Mouse (Mus musculus) 416B (cell line): ENCODE data around the gene Mtor.

Source experiments
- DNase-seq: peaks from one replicate; pipeline ENCODE4 v3.0.0; 2011; ENCODE audit warnings: low read depth

The Mtor gene

DNA sequence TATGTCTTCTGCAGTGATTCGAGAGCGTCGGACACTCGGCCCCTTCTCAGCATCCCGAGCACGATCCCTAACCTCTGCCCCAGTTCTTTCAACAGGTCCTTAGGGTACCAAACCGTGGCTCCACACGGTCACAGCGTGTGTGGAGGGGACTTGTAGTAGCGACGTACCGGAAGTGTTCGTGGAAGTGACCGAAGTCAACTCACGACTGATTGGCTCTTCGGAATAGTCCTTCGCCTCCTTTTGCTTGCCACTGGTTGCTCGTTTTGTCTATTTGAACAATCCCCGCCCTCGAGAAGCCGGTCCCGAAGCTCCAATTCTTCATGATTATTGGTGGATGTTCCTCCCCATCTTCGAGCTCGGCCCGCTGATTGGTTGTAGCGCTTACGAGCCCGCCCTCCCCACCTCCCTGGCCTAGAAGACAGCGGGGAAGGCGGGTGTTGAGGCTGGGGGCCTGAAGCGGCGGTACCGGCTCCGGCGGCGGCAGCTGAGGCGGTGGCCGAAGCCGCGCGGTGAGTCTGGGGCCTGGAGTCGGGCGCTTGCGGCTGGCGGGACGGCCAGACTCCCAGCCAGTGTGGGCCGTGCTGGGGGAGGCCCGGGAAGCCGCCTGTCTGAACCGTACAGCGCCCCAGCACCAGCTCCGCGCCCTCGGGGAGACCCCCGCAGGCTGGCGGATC is at the start of gene Mtor:
TSS of gene Mtor (plus strand) at position 433 of the 674 bp plus-strand sequence.
- DNase-seq = peak; percentile 99

DNA sequence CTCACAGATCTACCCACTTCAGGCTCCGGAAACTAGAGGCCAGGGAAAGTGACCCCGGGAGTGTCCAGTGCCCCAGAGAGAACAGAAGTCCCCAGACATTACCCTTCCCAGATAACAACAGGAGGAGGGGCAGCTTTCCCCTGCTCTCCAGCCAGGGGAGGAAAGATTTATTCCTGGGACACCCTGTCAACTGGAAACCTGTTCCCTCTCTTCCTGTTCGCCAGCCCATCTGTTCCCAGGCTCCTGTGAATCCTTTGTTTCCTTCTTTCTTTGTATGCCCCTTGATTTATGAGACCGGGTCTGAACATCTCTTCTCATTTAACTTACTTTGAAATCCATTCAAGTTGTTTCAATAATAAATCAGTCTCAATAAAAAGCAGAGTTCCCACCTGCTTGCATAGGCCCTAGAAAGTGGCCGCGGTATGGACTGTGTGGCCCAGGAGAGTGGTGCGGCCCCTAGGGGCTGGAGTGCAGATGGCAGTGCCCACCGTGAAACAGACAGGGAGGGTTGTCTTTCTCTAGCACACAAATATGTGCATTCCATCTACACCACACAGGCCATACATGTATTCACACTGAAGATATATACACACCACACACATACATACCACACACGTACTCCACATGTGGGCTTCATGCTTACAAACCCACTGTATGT is 48.8 kb upstream of the Mtor start:
- DNase-seq = no peak

DNA sequence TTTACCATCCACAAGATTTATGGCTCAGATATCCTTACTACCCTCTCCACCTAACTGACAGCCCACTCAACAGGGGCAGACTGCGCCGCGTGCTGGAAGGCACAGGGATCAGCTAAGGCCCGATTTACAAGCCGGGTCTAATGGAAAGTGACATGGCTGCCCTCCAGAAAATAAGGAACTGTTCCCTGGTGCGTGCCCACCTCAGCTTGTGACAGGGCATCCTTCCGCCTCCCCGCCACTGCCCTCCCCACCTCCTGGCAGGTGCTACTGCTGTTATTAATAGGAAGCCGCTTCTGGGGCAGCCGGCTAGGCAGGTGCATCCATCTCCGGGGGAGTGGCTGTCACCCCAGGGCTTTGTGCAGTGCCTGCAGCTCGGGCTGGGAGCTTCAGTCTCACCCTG is 45.0 kb upstream of the Mtor start:
- DNase-seq = no peak

DNA sequence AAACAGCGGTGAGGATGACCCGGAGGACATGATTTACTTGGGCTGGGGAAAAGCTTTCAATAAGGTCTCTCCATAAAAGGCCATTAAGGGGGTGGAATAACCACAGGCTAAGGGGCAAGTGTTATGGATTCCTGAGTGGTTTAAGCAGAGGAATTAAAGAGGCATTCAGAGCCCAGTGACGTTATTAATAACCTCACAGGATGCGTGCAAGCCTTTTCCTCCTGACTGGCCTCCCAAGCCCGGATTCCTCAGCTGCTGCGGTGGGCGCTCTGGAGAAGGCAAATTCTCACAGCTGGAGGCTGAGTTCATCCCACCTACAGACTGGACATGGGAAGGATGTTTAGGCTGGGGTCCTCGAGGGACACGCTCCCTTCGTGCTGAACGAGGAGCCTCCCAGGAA is 43.7 kb upstream of the Mtor start:
- no peak for DNase-seq

DNA sequence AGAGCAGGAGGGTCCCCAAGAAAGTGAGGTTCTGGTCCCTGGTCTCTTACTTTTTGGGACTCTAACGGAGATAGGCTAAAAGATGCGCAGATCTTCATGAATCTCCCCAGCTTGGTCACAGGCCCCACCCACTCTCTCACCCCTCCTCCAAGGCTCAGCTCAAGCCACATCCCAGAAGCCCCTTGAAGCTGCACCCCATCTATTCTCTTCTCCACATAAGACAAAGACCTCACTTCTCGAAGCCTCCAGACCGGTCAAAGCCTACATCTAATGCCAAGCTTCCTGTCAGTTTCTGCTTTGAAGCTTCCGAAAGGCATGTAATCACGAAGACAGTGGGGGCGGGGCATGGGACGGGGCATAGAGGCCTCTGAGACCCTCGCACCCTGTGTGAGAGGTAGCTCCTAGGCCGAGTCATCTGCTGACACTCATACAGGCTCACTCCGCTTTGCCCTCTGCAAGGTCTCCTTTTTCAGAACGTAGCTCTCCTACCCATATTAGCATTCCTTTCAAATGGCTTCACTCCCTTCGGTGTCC is 43.1 kb upstream of the Mtor start:
- no peak for DNase-seq

DNA sequence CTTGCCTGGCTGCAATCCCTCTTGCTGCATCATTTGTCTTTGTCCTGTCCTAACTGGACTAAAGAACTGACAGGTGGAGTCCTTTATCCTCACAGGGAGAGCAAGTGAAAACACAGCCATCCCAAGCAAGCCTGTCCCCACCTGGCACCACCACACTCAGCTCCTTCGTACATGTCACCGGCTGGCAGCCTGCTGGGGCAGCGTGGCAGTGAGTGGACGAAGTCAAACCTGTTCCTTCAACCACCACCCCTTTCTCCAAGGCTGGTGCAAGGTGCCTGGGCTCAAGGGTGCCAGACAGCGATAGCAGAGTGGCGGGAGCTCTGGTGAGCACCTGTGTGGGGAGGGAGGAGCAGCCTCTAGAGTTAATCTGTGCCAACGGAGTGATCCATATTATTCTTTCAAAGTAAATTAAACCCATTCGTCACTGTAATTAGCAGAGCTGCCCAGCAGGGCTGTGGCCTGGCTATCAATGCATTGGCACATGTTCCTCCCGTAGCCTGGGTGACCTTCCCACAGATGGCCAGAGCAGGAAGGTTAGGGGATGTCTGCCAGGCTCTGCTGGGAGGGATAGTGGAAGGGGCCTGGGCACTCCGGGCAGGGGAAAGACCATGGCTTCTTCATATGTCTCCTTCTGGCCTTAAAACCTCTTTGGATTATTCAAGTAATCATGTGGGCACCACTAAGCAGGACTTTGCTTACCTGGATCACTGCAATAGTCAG is 40.0 kb upstream of the Mtor start:
- no peak for DNase-seq

DNA sequence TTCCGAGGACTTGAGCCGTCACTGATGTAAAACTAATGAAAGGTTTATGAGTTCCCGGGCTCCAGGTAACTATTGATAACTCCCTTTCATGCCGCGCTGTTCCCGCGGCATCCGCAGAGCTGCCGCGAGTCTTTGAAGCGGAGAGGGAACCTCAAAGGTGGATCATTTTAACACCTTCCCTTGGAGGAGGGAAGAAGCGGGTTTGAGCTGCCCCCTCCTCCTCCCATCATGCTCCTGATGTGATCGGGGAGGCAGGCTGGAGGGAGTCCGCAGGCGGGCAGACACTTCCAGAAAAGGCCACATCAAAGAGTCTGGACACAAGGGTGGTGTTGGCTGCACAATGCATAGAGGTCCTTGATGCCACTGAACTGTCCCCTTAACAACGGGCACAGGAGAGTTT is 32.8 kb upstream of the Mtor start:
- DNase-seq = no peak

DNA sequence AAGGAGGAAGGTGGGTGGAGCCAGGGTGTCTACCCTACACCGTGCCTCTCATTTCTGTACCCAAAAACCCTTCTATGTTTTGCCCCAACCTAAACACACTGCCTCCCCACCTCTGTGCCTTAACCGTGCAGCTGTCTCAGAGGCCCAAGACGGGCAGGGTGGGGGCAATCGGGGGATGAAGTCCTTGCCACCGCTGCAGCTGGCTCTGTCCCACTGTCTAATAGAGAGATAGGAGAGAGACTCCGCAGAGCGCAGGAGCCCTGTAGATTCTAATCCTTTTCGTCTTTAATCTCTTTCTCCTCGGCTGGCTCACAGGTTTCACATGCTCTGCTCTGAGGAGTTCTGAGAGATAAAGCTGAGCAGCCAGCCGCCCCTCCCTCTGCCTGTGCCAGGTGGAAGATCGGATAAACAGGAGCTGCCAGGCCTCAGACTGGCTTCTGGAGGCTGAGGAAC is 31.3 kb upstream of the Mtor start:
- no peak for DNase-seq

DNA sequence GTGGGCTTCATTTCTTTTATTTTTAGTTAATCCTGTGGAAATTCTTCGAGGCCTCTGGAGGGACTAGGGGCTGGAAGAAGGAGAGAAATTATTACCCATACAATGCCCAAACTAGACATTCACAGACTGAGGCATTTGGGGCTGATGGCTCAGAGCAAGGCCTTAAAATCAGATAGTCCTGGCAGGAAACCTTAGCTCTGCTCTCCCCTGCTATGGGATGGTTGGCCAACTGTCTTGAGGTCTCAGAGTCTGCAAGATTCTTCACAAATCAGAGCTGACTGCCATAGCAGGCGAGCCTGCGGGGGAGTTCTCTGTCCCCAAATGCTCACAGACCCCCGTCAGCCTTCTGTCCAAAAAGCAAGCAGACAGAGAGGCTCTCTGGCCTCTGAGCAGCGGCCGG is 30.9 kb upstream of the Mtor start:
- no peak for DNase-seq

DNA sequence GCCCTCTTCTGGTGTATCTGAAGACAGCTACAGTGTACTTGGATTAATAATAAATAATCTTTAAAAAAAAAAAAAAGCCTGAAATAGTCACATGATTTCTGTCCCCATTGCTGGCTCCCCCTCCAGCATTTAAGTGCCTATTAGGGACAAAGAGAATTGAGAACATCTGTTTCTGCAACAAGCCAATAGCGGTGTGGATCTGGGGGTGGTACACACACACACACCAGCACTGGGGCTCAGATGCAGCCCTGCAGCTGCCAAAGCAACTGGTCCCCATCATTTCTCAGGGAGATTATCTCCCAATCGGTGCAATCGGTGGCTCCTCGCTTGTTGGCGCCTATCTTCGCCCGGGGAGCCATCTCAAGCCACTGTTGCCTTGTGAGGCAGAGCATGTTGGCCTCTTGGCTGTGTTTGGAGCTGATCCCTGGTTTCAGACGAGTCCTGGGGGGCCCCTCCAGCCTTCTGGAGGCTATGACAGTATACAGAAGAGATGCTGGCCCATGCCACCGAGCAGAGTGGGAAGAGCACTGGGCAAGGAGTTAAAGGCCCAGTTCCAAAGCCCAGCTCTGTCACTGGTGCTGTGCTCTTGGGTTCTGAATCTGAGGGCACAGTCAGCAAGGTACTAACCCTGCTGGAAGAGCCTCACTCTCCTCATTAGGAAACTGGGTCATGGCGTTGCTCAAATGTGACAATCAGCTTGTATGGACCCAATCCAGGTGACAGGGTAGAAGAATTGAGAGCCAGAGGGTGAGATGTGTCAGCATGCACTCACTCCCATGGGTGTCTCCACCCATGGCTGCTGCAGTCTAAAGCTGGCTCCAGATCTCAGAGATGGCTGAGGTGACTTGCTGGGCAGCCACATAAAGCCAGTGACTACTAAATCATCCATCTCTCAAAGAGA is 21.2 kb upstream of the Mtor start:
- no peak for DNase-seq

DNA sequence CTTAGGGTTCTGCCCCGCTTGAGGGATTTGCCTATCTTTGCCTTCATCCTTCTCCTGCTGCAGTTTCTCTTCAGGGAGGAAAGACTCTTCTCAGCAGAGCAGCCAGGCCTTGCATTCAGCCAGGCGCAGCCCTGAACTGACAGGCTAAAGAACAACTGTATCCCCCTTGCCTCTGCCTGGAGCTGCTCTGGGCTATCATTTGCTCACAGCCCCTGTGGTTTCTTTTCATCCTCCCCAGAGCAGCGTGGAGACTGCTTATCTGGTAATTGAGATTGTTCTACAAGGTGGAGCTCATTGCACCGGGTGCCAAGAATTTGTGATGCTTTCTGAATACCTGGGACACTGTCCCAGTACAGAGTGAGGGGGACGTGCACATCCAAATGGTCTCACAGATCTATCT is 19.9 kb upstream of the Mtor start:
- no peak for DNase-seq

DNA sequence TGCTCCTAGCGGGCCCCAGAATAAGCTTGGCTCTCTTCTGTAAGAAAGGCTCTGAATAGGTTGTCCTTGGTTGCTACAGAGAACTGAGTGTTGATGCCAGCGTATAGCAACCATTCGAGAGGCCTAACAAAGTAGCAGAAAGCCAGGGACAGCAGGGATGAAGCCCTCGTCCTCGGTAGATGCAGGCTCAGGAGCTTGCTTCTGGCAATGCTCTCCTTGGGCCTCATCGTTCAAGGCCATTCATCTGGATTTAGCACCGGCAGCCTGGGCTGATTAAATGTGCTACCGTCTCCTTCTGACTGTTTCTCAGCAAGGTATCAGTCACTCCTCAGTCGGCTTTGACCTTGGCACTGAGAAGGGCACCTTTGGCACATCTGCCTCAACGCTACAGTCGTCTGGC is 19.3 kb upstream of the Mtor start:
- DNase-seq = no peak

DNA sequence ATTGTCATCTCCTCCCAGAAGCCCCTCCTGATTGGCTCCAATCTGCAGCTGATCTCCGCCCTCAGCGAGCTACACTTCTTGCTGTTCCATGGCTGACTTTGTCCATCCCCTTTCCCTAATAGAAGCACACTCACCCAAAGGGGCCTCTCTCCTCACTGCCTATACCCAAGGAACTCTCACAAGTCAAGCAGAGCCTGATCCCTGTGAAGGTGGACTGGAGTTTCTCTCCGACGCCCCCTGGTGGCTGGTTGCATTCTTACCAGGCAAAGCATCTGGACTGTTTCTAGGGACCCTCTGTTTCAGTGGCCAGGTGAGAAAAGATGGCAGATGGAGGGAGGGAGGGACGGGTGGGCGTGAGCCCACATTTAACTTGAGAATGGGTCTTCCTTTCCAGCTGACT is 18.7 kb upstream of the Mtor start:
- peak; percentile 62 for DNase-seq

DNA sequence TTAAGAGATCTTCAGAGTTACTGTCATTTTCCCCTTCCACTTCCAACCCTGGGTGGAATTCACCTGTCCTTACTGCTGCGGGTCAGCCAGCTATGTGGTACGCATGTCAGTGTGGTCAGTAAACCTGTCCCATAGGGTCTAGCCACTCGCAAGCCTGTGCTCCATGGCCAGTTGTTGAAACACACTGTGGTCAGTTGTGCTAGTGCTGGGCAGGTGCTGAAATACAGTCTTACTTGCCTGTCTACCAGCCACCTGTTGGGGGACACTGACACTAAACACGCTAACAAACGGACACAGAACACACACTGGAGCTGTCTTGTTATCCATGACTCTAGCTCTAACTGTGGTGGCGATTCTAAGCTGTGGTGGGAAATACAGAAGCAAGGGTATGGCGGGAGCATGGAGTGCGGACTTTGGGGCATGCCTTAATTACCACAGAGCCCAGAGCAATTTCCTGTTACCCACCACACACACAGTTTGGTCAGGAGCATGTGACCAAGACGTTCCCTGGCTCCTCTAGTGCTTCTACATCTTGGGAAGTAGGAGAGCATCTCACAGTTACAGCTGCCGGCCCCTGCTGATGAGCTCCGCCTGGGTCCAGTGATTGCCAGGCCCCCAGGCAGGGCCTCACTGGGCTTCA is 17.4 kb upstream of the Mtor start:
- peak; percentile 49 for DNase-seq

DNA sequence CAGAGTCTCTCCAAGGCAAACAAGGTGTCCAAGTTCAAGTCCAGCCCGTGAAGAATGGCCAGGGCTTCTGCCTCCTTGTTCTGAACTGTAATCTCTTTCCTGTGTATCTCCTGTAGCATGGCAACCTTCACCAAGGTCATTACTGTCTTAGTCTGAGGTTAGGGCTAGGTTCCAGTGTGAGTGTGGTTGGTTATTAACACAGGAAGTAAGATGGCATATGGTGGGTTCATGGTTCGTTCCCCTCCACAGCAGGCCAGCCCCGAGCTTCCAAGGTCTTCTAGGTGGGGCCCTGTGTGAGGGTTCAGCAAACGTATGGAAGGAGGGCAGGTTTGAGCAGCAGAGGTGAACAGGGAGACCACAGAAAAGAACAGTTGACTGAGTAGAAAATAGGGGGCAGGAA is 15.9 kb upstream of the Mtor start:
- DNase-seq = peak; percentile 67

DNA sequence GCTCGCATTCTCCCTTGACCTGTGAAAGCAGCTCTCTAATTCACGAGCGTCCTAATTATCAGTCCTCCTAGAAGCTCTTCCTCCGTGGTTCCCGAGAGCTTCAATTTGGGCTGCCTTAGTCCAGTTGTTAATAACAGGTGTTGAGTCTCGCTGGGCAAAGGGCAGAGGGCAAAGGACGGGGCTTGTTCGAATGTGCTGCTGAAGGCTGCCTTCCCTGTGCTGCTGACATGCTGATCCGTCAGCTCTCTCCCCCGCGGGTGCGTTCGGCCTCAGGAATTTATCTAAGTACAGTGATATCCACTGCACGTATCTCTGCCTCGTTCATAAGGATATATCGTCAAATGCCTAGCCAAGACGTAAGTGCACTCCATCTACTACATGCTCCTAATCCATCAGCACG is 15.1 kb upstream of the Mtor start:
- no peak for DNase-seq

DNA sequence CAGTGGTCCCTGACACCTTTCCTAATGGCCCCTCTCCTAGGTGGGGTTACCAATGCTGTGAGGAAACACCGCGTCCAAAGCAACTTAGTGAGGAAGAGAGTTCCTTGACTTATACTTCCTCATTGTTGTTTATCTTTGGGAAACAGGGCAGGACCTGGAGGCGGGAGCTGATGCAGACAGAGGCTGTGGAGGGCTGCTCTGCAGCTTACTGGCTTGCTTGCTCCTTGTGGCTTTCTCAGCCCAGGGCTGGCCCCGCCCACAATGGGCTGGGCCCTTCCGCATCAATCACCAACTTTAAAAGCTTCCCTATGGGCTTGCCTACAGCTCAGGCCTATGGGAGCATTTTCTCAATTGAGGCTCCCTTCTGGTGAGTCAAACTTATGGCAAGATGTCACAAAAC is 14.6 kb upstream of the Mtor start:
- peak; percentile 37 for DNase-seq

DNA sequence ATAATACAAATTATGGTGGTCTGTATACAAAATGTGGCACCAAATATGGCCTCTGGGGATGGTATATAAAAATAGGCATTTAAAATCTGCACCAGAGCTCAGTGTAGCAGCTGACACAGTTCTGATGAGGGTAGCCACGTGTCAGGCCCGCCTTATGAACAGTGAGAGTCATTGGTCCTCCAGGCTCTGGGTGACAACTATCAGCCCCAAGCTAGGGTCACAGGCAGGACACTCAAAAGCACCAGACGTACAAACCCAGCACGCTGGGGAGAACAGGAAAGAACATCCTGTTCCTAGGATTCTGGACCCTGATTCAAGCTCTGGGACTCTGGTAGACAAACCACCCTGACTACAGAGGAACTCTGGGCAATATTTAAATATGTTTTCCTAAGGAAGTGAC is 13.9 kb upstream of the Mtor start:
- DNase-seq = no peak

DNA sequence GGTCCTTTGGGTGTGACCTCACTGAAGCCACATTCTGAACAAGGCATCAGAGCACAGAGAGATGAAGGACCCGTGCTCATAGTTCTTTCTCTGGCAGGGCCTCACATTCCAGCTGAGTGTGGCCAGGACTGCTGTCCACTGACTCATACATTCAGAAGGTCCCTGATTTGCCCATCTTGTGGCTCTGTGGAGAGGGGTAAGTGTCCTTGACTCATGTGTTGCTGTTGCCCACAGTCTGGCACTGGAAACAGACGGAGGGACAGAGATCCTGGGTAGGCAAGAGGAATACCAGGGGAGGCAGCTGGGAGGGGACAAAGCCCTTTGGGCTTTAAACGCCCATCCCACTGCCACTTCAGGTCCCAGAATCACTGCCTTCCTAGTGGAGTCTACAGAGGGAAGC is 13.3 kb upstream of the Mtor start:
- DNase-seq = no peak

DNA sequence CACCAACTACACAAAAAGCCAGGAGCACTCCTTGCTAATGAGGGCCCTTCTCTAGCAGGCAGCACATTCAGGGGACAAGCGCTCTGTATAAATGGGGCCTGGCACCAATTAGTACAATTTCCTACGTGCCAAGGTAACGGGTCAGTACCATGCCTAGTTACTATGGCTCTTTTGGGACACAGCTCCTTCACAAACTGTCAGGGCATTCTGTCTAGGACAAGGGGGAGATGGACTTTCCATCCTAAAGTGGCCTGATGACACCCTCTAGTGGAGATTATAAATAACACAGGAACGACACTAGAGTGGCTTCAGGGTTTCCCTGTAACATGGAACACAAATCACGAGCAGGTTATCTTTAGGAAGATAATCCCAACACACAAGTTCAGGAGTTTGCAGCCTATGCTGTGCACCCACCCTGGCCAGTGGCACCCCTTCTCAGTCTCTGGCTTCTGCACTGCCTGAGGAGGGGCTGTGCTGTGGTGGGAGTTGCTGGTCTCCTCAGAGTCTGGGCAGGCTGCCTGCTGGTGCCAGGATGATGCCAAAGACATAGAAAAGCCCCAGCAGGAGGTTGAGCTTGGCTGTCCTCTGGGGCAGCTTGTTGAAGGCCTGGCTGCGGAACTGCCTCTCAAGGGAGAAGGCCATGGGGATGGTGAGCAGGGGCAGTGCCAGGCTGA is 12.6 kb upstream of the Mtor start:
- peak; percentile 38 for DNase-seq

DNA sequence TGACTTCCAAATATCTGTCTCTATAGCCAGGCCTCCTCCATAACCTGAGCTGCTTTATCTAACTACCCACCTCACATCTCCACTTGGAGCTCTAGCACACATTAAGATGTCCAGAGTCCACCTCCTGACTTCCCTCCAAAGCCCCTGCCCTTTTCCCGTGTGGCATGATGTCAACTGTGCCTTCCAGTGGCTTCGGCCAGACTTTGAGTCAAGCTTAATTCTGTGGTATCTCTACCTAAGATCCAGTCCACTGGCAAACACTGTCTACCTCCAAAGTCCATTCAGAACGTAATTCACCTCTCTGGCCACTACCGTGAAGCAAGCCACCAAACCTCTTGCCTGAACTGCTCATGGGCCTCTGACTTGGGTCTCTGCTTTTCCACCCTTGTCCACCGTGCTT is 6.5 kb upstream of the Mtor start:
- no peak for DNase-seq
